Mouse (Mus musculus) liver, postnatal 0 days (tissue): ENCODE data around the gene Bcl2a1b.
"Not testable (repeated sequence)": the region's sequence is repeated elsewhere in the genome, so short reads cannot be mapped to it uniquely, and the experiment has no call there.

Experiments
- CTCF ChIP-seq: sonication (generic); IDR thresholded peaks from 2 replicates; pipeline ENCODE4 v1.5.1; 2016; ENCODE audit warnings: antibody characterized with exemption, low read depth
- EP300 ChIP-seq: IDR thresholded peaks from 2 replicates; pipeline ENCODE4 v1.6.1; 2016; ENCODE audit warnings: antibody characterized with exemption, low read depth, mild to moderate bottlenecking

DNA sequence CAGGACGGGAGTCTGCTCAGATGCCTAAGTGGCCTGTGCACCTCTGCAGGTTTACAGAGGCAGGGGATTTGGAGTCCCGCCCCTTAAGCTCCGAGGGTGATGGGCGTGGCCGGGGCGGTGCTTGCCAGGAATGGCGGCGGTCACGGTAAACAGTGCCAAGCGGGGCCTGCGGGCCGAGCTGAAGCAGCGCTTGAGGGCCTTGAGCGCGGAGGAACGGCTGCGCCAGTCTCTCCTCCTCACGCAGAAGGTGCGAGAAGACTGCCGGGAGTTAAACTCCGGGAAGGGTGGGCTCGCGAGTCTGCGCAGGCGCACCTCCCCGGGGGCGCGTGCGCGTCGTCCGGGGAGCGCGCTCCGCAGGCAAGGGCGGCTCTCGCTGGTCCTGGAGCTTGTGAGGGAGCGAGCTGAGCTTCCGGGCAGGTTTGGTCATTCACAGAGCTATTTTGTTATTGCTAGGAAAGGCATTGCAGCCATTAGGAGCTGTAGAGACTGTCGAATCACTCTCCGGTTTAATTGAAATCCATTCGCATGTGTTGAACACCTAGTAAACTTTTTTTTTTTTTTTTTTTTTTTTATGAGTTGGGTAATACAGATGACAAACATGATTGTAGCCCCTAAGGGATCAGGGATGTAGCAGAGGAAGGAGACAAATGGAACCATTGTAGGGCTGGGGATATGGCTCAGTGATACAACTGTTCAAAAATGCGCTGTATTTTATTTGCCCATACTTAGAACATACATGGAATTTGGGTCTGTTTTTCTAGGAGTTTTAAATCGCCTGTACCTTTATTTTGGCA lies 12.3 kb downstream of the Bcl2a1b start:
- TF ChIP-seq EP300, CTCF: not testable (repeated sequence)
